Mouse (Mus musculus) hindbrain, postnatal 0 days (tissue): ENCODE measurements around the gene Perm1. TPM values are rescaled to one million over a fixed set of nuclear protein-coding genes. Genes with fewer than 3 reads are reported as not detected.

Experiments used
- ATAC-seq: fragments of 200-750 bp; cut with Nextera tagmentation; 2 replicates; pipeline ENCODE4 v1.8.0; 2017; ENCODE audit warnings: mild to moderate bottlenecking, moderate TSS enrichment, moderate library complexity
- DNase-seq: peaks from one replicate; pipeline ENCODE4 v3.0.0-alpha.2; 2015; ENCODE audit warnings: low spot score
- H3K27ac ChIP-seq: fragments of 300-500 bp; sonication (generic); 2 replicates; pipeline ENCODE4 v1.5.1; 2014; ENCODE audit warnings: mild to moderate bottlenecking
- H3K27me3 ChIP-seq: fragments of 300-500 bp; sonication (generic); 2 replicates; pipeline ENCODE4 v1.6.1; 2014; ENCODE audit warnings: low read length, mixed read lengths; ENCODE audit not compliant: insufficient read depth
- H3K36me3 ChIP-seq: fragments of 300-500 bp; sonication (generic); 2 replicates; pipeline ENCODE4 v1.6.1; 2014; ENCODE audit warnings: low read length, mixed read lengths; ENCODE audit not compliant: insufficient read depth
- H3K4me1 ChIP-seq: fragments of 300-500 bp; sonication (generic); 2 replicates; pipeline ENCODE4 v1.6.1; 2014; ENCODE audit warnings: antibody characterized with exemption, low read length, mixed read lengths; ENCODE audit not compliant: insufficient read depth
- H3K4me2 ChIP-seq: fragments of 300-500 bp; sonication (generic); 2 replicates; pipeline ENCODE4 v1.6.1; 2014; ENCODE audit warnings: low read depth, mild to moderate bottlenecking, low read length, moderate library complexity, mixed read lengths
- H3K4me3 ChIP-seq: fragments of 300-500 bp; sonication (generic); 2 replicates; pipeline ENCODE4 v1.5.1; 2014; ENCODE audit warnings: low read length
- H3K9ac ChIP-seq: fragments of 300-500 bp; sonication (generic); replicated peaks from 2 replicates; pipeline ENCODE4 v1.6.1; 2014; ENCODE audit warnings: mild to moderate bottlenecking, low read length, moderate library complexity, mixed read lengths
- H3K9me3 ChIP-seq: fragments of 300-500 bp; sonication (generic); 2 replicates; pipeline ENCODE4 v1.6.1; 2016; ENCODE audit warnings: low read length, mixed read lengths
- CTCF ChIP-seq: IDR thresholded peaks from 2 replicates; pipeline ENCODE4 v1.5.1; 2016; ENCODE audit warnings: antibody characterized with exemption, control low read depth, low read depth
- WGBS: fragments of 180-500 bp; shearing (Covaris S2); extraction: QIAGEN DNeasy Blood & Tissue Kit; methylation state at CpG from one replicate; pipeline ENCODE4 v1.1.7; 2014; 5-methylcytosine and 5-hydroxymethylcytosine counted together
- polyA plus RNA-seq: library from polyadenylated mRNA; unstranded; fragments of >200 nt; fragmentation: Nextera tagmentation; extraction: Ambion mirVana; gene quantifications from 2 replicates; pipeline ENCODE4 v1.2.1, GENCODE M21; 2015
- total RNA-seq: library from RNA; depleted of rRNA; stranded (reverse); fragments of >200 nt; gene quantifications from 2 replicates; pipeline ENCODE4 v1.2.3, GENCODE M21; 2014; rRNA removed

Gene Perm1
- 1.6 and 1.7 TPM in 2 replicates for total RNA-seq
- 1.2 and 1.3 TPM in 2 replicates for polyA plus RNA-seq

DNA sequence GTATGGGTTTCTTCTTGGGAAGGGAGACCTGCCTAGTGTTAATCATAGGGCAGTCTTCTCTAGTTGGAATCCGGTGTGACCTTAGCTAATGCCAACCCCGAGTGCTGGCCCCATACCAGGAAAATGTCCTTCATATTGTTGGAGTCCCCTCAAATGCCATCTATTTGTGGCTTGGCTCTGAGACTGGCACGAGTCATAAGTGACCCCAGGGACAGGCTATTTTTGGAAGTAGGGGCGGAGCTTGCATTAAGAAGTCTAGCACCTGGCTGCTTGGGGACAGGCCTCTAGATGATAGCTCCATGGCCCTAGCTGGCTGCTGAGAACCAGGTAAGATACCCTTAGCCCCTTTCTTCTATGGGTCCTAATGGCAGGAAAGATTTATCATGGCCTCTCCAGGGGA, at the start of gene Perm1:
Gene Perm1, plus strand, starts transcription at position 220 of the 400 bp plus-strand sequence.
- H3K9ac ChIP-seq = no peak within 1 kb of the TSS
- H3K9me3 ChIP-seq = no peaks in the 10 kb centered on the region
- DNase-seq (no peak), ATAC-seq (no peak)
- H3K4me1 ChIP-seq = no peaks in the 10 kb centered on the region
- H3K36me3 ChIP-seq = no peaks in the 10 kb centered on the region
- no peak within 1 kb of the TSS for H3K27ac ChIP-seq
- no peaks in the 10 kb centered on the region for H3K27me3 ChIP-seq
- 61% methylated on average over 4 of the region's 4 CpGs for WGBS
- no peak within 1 kb of the TSS for H3K4me3 ChIP-seq
- TF ChIP-seq CTCF = no peak
- no peak within 1 kb of the TSS for H3K4me2 ChIP-seq

- no peak overlapping the region for H3K9ac ChIP-seq
Measured at GRCm38 (mm10) chr4:156166477-156166876, 49.2 kb upstream of the Perm1 start.

GRCm38 (mm10) chr4:156168611-156169010, 47.1 kb upstream of the Perm1 start:
- no peak overlapping the region for H3K9ac ChIP-seq
- no peak overlapping the region for H3K27ac ChIP-seq
- no peaks in the 10 kb centered on the region for H3K9me3 ChIP-seq
- no peak overlapping the region for H3K4me3 ChIP-seq
- DNase-seq (no peak), ATAC-seq (no peak)
- no peak for TF ChIP-seq CTCF
- 92% methylated on average over 8 of the region's 8 CpGs for WGBS
- H3K27me3 ChIP-seq = no peaks in the 10 kb centered on the region
- H3K4me2 ChIP-seq = no peak overlapping the region
- H3K4me1 ChIP-seq = no peaks in the 10 kb centered on the region
- H3K36me3 ChIP-seq = peaks cover 93% of the 10 kb centered on the region

More at GRCm38 (mm10) chr4:156166477-156166876, 49.2 kb upstream of the Perm1 start:
- no peaks in the 10 kb centered on the region for H3K9me3 ChIP-seq
- 85% methylated on average over 9 of the region's 9 CpGs for WGBS
- H3K4me3 ChIP-seq = no peak overlapping the region
- H3K27ac ChIP-seq = no peak overlapping the region
- H3K4me1 ChIP-seq = no peaks in the 10 kb centered on the region
- H3K4me2 ChIP-seq = no peak overlapping the region
- DNase-seq = no peak
- peaks cover 74% of the 10 kb centered on the region for H3K36me3 ChIP-seq
- TF ChIP-seq CTCF = no peak; the same call in 1 of the 2 replicates
- ATAC-seq = no peak
- no peaks in the 10 kb centered on the region for H3K27me3 ChIP-seq

DNA sequence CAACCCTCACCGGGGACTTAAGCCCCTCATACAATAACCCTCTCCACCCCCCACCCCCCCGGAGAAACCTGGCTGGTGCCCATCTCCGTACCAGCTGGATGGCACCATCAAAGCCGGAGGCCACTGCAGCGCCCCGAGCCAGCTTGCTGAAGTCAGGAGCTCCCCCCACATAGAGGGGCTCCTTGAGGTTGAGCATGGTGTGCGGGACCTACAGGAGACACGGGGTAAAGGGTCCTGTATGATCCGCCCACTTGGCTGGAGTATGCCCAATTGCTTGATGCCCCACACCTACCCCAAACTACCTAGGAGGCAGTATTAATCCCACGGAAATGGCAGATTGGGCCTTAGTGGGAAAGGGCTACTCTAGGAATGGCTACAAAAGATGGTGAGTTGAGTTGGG, 46.5 kb upstream of the Perm1 start:
- ATAC-seq (no peak), DNase-seq (no peak)
- Histone ChIP-seq H3K9ac (no peak overlapping the region), H3K36me3 (peaks cover 93% of the 10 kb centered on the region), H3K27ac (no peak overlapping the region), H3K9me3 (no peaks in the 10 kb centered on the region), H3K4me1 (no peaks in the 10 kb centered on the region), H3K4me2 (no peak overlapping the region), H3K27me3 (no peaks in the 10 kb centered on the region), H3K4me3 (no peak overlapping the region)
- WGBS = 93% methylated on average over 10 of the region's 10 CpGs
- TF ChIP-seq CTCF = no peak

GRCm38 (mm10) chr4:156171828-156172227, 43.8 kb upstream of the Perm1 start:
- Histone ChIP-seq H3K4me3 (no peak overlapping the region), H3K27ac (no peak overlapping the region), H3K4me2 (no peak overlapping the region), H3K4me1 (no peaks in the 10 kb centered on the region), H3K27me3 (no peaks in the 10 kb centered on the region), H3K9ac (no peak overlapping the region), H3K36me3 (peaks cover 93% of the 10 kb centered on the region), H3K9me3 (no peaks in the 10 kb centered on the region)
- no peak for DNase-seq
- no peak for TF ChIP-seq CTCF
- WGBS = 98% methylated on average over 11 of the region's 11 CpGs
- no peak for ATAC-seq

GRCm38 (mm10) chr4:156177630-156178029, 38.0 kb upstream of the Perm1 start:
- Histone ChIP-seq H3K4me3 (no peak overlapping the region), H3K4me1 (0 out of 2 replicates have a peak, but pooled peaks cover 7% of the 10 kb centered on the region), H3K27ac (no peak overlapping the region), H3K9me3 (no peaks in the 10 kb centered on the region), H3K4me2 (no peak overlapping the region), H3K36me3 (peaks cover 63% of the 10 kb centered on the region), H3K27me3 (no peaks in the 10 kb centered on the region), H3K9ac (no peak overlapping the region)
- ATAC-seq (no peak), DNase-seq (no peak)
- WGBS = 91% methylated on average over 9 of the region's 9 CpGs
- no peak for TF ChIP-seq CTCF

- ATAC-seq (no peak), DNase-seq (no peak)
- Histone ChIP-seq H3K27me3 (no peaks in the 10 kb centered on the region), H3K4me3 (peak overlapping the region; percentile 47), H3K9me3 (no peaks in the 10 kb centered on the region), H3K4me1 (peaks cover 32% of the 10 kb centered on the region), H3K27ac (no peak overlapping the region), H3K36me3 (peaks cover 7% of the 10 kb centered on the region; the same call in 1 of the 2 replicates), H3K4me2 (peak overlapping the region; percentile 68), H3K9ac (no peak overlapping the region; the same call in 1 of the 2 replicates)
- TF ChIP-seq CTCF = no peak
- WGBS = 78% methylated on average over 5 of the region's 5 CpGs
Measured at GRCm38 (mm10) chr4:156183747-156184146, 31.9 kb upstream of the Perm1 start.
